Mouse (Mus musculus): ENCODE data around the gene Wfdc11. TPM values are rescaled to one million over a fixed set of nuclear protein-coding genes. Genes with fewer than 3 reads are reported as not detected.
"Not testable (repeated sequence)": the region's sequence is repeated elsewhere in the genome, so short reads cannot be mapped to it uniquely, and the experiment has no call there.

The Wfdc11 gene
- total RNA-seq, 2 experiments from 2014 or later: not detected

GRCm38 (mm10) chr2:164635266-164635665 lies 38.6 kb downstream of the Wfdc11 start:
- DNase-seq (ENCODE audit: extremely low spot score in 1 of 2, low spot score in 2 of 2): no peak
- no peak; the same call in 1 of the 2 replicates for TF ChIP-seq CTCF (IDR thresholded peaks at IDR 0.05)
- Histone ChIP-seq H3K4me3 (no peak overlapping the region), H3K27ac (no peak overlapping the region)
- intact Hi-C loops (cut with DNase I): no loop called here

GRCm38 (mm10) chr2:164621775-164622174 lies 52.1 kb downstream of the Wfdc11 start:
- intact Hi-C loops (cut with DNase I): no loop called here
- H3K27ac ChIP-seq: no peak overlapping the region
- H3K4me3 ChIP-seq: no peak overlapping the region
- DNase-seq (ENCODE audit: extremely low spot score in 1 of 2, low spot score in 2 of 2): no peak
- TF ChIP-seq CTCF (IDR thresholded peaks at IDR 0.05): no peak; the same call in 1 of the 2 replicates

- intact Hi-C loops (cut with DNase I): no loop called here
- Histone ChIP-seq H3K4me3 (no peak overlapping the region), H3K27ac (no peak overlapping the region)
- DNase-seq (ENCODE audit: extremely low spot score in 1 of 2, low spot score in 2 of 2): no peak
- no peak for TF ChIP-seq CTCF (IDR thresholded peaks at IDR 0.05)
Measured at GRCm38 (mm10) chr2:164619050-164619449, 54.8 kb downstream of the Wfdc11 start.

- H3K27ac ChIP-seq: no peak overlapping the region
- intact Hi-C loops (cut with DNase I): no loop called here
- no peak for DNase-seq (ENCODE audit: extremely low spot score in 1 of 2, low spot score in 2 of 2)
- H3K4me3 ChIP-seq: no peak overlapping the region
- TF ChIP-seq CTCF (IDR thresholded peaks at IDR 0.05): no peak
Measured at GRCm38 (mm10) chr2:164615386-164615785, 58.5 kb downstream of the Wfdc11 start.

GRCm38 (mm10) chr2:164613471-164613870 lies 60.4 kb downstream of the Wfdc11 start, which contains the start of the genes Wfdc6b and Wfdc8:
TSS of gene Wfdc6b (plus strand) at chr2:164613522.
TSS of gene Wfdc8 (minus strand) at chr2:164613626.
- H3K27ac ChIP-seq; intact Hi-C loops (cut with DNase I); DNase-seq (ENCODE audit: extremely low spot score in 1 of 2, low spot score in 2 of 2); H3K4me3 ChIP-seq: not testable (repeated sequence)

Other genes with a start within 250 kb of the Wfdc11 start
- 10 to 100 TPM; 78.7 to 93.2 TPM for gene Sdc4, start 230.2 kb downstream of the Wfdc11 start, total RNA-seq (2021)
- gene Sys1, start 217.1 kb downstream of the Wfdc11 start, total RNA-seq (2021): 10 to 100 TPM; 40.8 to 41.3 TPM
- gene Gm20458, start 213.1 kb downstream of the Wfdc11 start, total RNA-seq (2021): 10 to 100 TPM; 10.2 to 14.1 TPM
- not detected for gene Trp53tg5, start 200.4 kb downstream of the Wfdc11 start, total RNA-seq (2021)
- gene Dbndd2, start 188.0 kb downstream of the Wfdc11 start, total RNA-seq (2021): 100 to 1,000 TPM; 102 to 106 TPM
- 10 to 100 TPM; 86.3 to 87.0 TPM for gene Pigt, start 176.6 kb downstream of the Wfdc11 start, total RNA-seq (2021)
- 1 to 10 TPM in 1 of 2 experiments, under 1 TPM in 1; 0.70 to 1.3 TPM for gene Wfdc2, start 111.7 kb downstream of the Wfdc11 start, total RNA-seq (2021)
- not detected for gene Spint3, start 100.6 kb downstream of the Wfdc11 start, total RNA-seq (2021)
- not detected for gene Wfdc6a, start 88.6 kb downstream of the Wfdc11 start, total RNA-seq (2021)
- not detected for gene Eppin, start 80.5 kb downstream of the Wfdc11 start, total RNA-seq (2021)
- not detected for gene Wfdc6b, start 60.6 kb downstream of the Wfdc11 start, total RNA-seq (2021)
- not detected for gene Wfdc8, start 60.5 kb downstream of the Wfdc11 start, total RNA-seq (2021)
- gene Wfdc16, start 35.3 kb downstream of the Wfdc11 start, total RNA-seq (2021): not detected
- not detected for gene Wfdc10, start 18.0 kb downstream of the Wfdc11 start, total RNA-seq (2021)
- not detected for gene Wfdc9, start 17.5 kb downstream of the Wfdc11 start, total RNA-seq (2021)
- not detected for gene Wfdc13, start 11.0 kb upstream of the Wfdc11 start, total RNA-seq (2021)
- not detected for gene Spint4, start 24.4 kb upstream of the Wfdc11 start, total RNA-seq (2021)
- gene Spint5, start 41.2 kb upstream of the Wfdc11 start, total RNA-seq (2021): not detected
- gene Wfdc3, start 71.8 kb upstream of the Wfdc11 start, total RNA-seq (2021): 1 to 10 TPM; 1.4 to 1.6 TPM
- 10 to 100 TPM; 37.6 to 37.9 TPM for gene Dnttip1, start 71.9 kb upstream of the Wfdc11 start, total RNA-seq (2021)
- under 1 TPM in 1 of 2 experiments, not detected in 1; 0.36 TPM for gene Ube2c, start 95.8 kb upstream of the Wfdc11 start, total RNA-seq (2021)
- 1 to 10 TPM in 1 of 2 experiments, not detected in 1; 1.1 TPM for gene Tnnc2, start 105.9 kb upstream of the Wfdc11 start, total RNA-seq (2021)
- gene Snx21, start 111.7 kb upstream of the Wfdc11 start, total RNA-seq (2021): 10 to 100 TPM; 54.4 to 57.2 TPM
- 10 to 100 TPM; 26.6 to 28.3 TPM for gene Acot8, start 130.8 kb upstream of the Wfdc11 start, total RNA-seq (2021)
- 1 to 10 TPM; 8.6 to 9.0 TPM for gene Zswim3, start 131.0 kb upstream of the Wfdc11 start, total RNA-seq (2021)
- gene Zswim1, start 148.6 kb upstream of the Wfdc11 start, total RNA-seq (2021): 10 to 100 TPM; 21.7 to 22.7 TPM
- gene Spata25, start 154.4 kb upstream of the Wfdc11 start, total RNA-seq (2021): under 1 TPM; 0.45 to 0.58 TPM
- 10 to 100 TPM; 89.5 to 96.2 TPM for gene Ctsa, start 158.8 kb upstream of the Wfdc11 start, total RNA-seq (2021)
- gene Neurl2, start 159.4 kb upstream of the Wfdc11 start, total RNA-seq (2021): 1 to 10 TPM; 3.9 to 5.3 TPM
- gene Pltp, start 183.6 kb upstream of the Wfdc11 start, total RNA-seq (2021): 10 to 100 TPM; 78.1 to 82.4 TPM
- 10 to 100 TPM; 44.8 to 48.8 TPM for gene Pcif1, start 205.2 kb upstream of the Wfdc11 start, total RNA-seq (2021)
- gene Zfp335, start 237.7 kb upstream of the Wfdc11 start, total RNA-seq (2021): 10 to 100 TPM; 27.2 to 28.0 TPM